ENCODE assay signal across 1 mouse cellular context in genomic region chr11:48821299-48821698, GRCm38 (mm10). TPM values are rescaled to one million over a fixed set of nuclear protein-coding genes. Genes with fewer than 3 reads are reported as not detected.
"Had no signal": no experiment of that assay in that cellular context is flagged by ENCODE, and none has a peak within 500 bp of the region (broad histone marks: within the 10 kb centered on the region; RNA-seq: fewer than 3 reads in every experiment).

No protein-coding gene starts in this region.

RNA-seq across cellular contexts. Expression of gene Trim7, which starts 4.6 kb away (rescaled TPM):
- polyA plus RNA-seq: erythroblast, embryonic 14.5 days had no signal

RNA-seq across cellular contexts. Expression of gene Irgm1, which starts 50.2 kb away (rescaled TPM):
- polyA plus RNA-seq: erythroblast, embryonic 14.5 days had no signal
